Mouse (Mus musculus) bone marrow, adult 2 months (tissue): ENCODE results near the gene Rasl11b. TPM values are rescaled to one million over a fixed set of nuclear protein-coding genes. Genes with fewer than 3 reads are reported as not detected.

Experiments
- H3K27ac ChIP-seq: fragments of 200-500 bp; 2 replicates; pipeline ENCODE4 v1.5.1; 2012; ENCODE audit warnings: low read depth, mild to moderate bottlenecking, control low read depth, inconsistent platforms, low read length; ENCODE audit not compliant: control insufficient read depth, poor library complexity, insufficient read depth
- H3K4me1 ChIP-seq: fragments of 200-500 bp; 2 replicates; pipeline ENCODE4 v1.6.1; 2011; ENCODE audit warnings: low read length; ENCODE audit not compliant: control insufficient read depth, insufficient read depth
- H3K4me3 ChIP-seq: fragments of 200-500 bp; replicated peaks from 2 replicates; pipeline ENCODE3; 2011; ENCODE audit warnings: mild to moderate bottlenecking, low read depth, low read length, control low read depth; ENCODE audit not compliant: control insufficient read depth
- CTCF ChIP-seq: fragments of 200-500 bp; IDR thresholded peaks from 2 replicates; pipeline ENCODE4 v1.5.1; 2011; ENCODE audit warnings: low read length, control low read depth; ENCODE audit not compliant: control insufficient read depth, insufficient read depth
- POLR2A ChIP-seq: fragments of 200-500 bp; IDR thresholded peaks from 2 replicates; pipeline ENCODE4 v1.6.1; 2011; ENCODE audit warnings: low read depth, mild to moderate bottlenecking, control low read depth, low read length, borderline replicate concordance; ENCODE audit not compliant: control insufficient read depth
- WGBS: fragments of 180-500 bp; shearing (Covaris S2); methylation state at CpG from one replicate; pipeline ENCODE4 v1.1.7; 2018; 5-methylcytosine and 5-hydroxymethylcytosine counted together
- polyA plus RNA-seq: library from polyadenylated mRNA; stranded (reverse); fragments of >200 nt; gene quantifications from 2 replicates; pipeline ENCODE4 v1.2.4, GENCODE M21; 2011; ENCODE audit warnings: low replicate concordance; ENCODE audit not compliant: missing spikeins, insufficient read depth, insufficient read length

Rasl11b gene
- polyA plus RNA-seq, 1 experiment = 9.8 TPM

- Histone ChIP-seq H3K4me3 (no peak overlapping the region), H3K27ac (no peak overlapping the region), H3K4me1 (peaks cover 7% of the 10 kb centered on the region)
- WGBS = 61% methylated on average over 18 of the region's 18 CpGs
- no peak for TF ChIP-seq CTCF
- no peak for TF ChIP-seq POLR2A
Observed at GRCm38 (mm10) chr5:74173162-74173844, 21.8 kb upstream of the Rasl11b start.

GRCm38 (mm10) chr5:74175526-74176270 lies 19.4 kb upstream of the Rasl11b start:
- no peak for TF ChIP-seq CTCF
- TF ChIP-seq POLR2A = no peak
- no peak overlapping the region for H3K27ac ChIP-seq
- WGBS = 75% methylated on average over 14 of the region's 14 CpGs
- H3K4me3 ChIP-seq = no peak overlapping the region
- peaks cover 7% of the 10 kb centered on the region for H3K4me1 ChIP-seq

- TF ChIP-seq CTCF = no peak
- no peak for TF ChIP-seq POLR2A
- WGBS = 78% methylated on average over 10 of the region's 10 CpGs
- H3K4me3 ChIP-seq = no peak overlapping the region
- no peak overlapping the region for H3K27ac ChIP-seq
- H3K4me1 ChIP-seq = peaks cover 7% of the 10 kb centered on the region
Observed at GRCm38 (mm10) chr5:74180216-74180615, 14.9 kb upstream of the Rasl11b start.

GRCm38 (mm10) chr5:74183118-74183517 lies 12.0 kb upstream of the Rasl11b start:
- 70% methylated on average over 10 of the region's 10 CpGs for WGBS
- H3K4me3 ChIP-seq = no peak overlapping the region
- no peak overlapping the region for H3K27ac ChIP-seq
- no peaks in the 10 kb centered on the region; the same call in 1 of the 2 replicates for H3K4me1 ChIP-seq
- TF ChIP-seq CTCF (no peak), POLR2A (no peak)

GRCm38 (mm10) chr5:74184607-74185006 lies 10.5 kb upstream of the Rasl11b start:
- Histone ChIP-seq H3K27ac (no peak overlapping the region), H3K4me3 (no peak overlapping the region), H3K4me1 (no peaks in the 10 kb centered on the region; the same call in 1 of the 2 replicates)
- TF ChIP-seq CTCF (no peak), POLR2A (no peak)
- WGBS = 53% methylated on average over 9 of the region's 9 CpGs

GRCm38 (mm10) chr5:74188076-74188475 lies 7.0 kb upstream of the Rasl11b start:
- TF ChIP-seq CTCF = no peak
- TF ChIP-seq POLR2A = no peak
- Histone ChIP-seq H3K4me3 (no peak overlapping the region), H3K27ac (no peak overlapping the region), H3K4me1 (no peaks in the 10 kb centered on the region; the same call in 1 of the 2 replicates)
- 84% methylated on average over 12 of the region's 12 CpGs for WGBS

- TF ChIP-seq CTCF (no peak), POLR2A (no peak)
- 75% methylated on average over 8 of the region's 8 CpGs for WGBS
- no peak overlapping the region for H3K4me3 ChIP-seq
- H3K4me1 ChIP-seq = no peaks in the 10 kb centered on the region; the same call in 1 of the 2 replicates
- H3K27ac ChIP-seq = no peak overlapping the region
Observed at GRCm38 (mm10) chr5:74188886-74189285, 6.2 kb upstream of the Rasl11b start.

GRCm38 (mm10) chr5:74189484-74190160 lies 5.5 kb upstream of the Rasl11b start:
- WGBS = 76% methylated on average over 9 of the region's 9 CpGs
- Histone ChIP-seq H3K27ac (no peak overlapping the region), H3K4me1 (peaks cover 2% of the 10 kb centered on the region), H3K4me3 (no peak overlapping the region)
- TF ChIP-seq POLR2A (no peak), CTCF (no peak)

- Histone ChIP-seq H3K27ac (no peak overlapping the region), H3K4me3 (no peak overlapping the region), H3K4me1 (peaks cover 2% of the 10 kb centered on the region)
- no peak for TF ChIP-seq CTCF
- 68% methylated on average over 9 of the region's 9 CpGs for WGBS
Observed at GRCm38 (mm10) chr5:74190161-74190491, 5.0 kb upstream of the Rasl11b start.
